Mouse (Mus musculus) skeletal muscle tissue, adult 2 months (tissue): ENCODE measurements around the gene Fam166b.
A peak's percentile ranks its signal among the peaks of the same experiment; 100 is the strongest.

ENCODE experiments used
- DNase-seq: peaks from one replicate; pipeline ENCODE4 v3.0.0-alpha.2; 2012; ENCODE audit warnings: low read depth, low spot score

Gene Fam166b

DNA sequence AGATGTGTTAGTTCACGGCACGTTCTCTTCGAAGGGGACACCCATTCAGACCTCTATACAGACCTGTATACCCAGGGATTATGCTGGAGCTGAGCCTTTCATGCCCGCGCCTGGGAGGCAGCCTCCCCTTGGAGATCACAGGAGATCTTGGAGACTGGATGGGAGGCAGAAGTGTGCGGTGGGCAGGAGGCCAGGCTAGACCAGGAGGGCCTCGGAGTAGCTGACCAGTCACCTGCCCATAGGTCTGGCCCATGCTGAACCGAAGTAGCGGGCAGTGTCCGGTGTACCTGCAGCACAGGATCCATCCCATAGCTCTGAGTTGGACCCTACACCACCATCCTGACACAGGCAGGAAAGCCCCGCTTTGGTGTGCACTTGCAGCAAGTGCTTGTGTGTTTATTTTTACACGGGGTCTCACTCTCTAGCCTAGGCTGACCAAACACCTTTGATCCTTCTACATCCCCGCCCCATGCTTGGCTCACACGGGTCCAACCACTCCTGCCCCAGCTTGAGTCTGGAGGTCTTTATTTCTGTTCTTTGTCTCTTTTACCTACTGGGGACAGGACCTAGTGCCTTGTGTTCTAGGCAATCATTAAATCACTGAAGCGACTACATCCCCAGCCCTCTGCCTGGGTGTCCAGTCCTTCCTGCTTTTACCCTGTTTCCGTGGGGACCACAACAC, 613 bp downstream of the Fam166b start:
- no peak for DNase-seq

DNA sequence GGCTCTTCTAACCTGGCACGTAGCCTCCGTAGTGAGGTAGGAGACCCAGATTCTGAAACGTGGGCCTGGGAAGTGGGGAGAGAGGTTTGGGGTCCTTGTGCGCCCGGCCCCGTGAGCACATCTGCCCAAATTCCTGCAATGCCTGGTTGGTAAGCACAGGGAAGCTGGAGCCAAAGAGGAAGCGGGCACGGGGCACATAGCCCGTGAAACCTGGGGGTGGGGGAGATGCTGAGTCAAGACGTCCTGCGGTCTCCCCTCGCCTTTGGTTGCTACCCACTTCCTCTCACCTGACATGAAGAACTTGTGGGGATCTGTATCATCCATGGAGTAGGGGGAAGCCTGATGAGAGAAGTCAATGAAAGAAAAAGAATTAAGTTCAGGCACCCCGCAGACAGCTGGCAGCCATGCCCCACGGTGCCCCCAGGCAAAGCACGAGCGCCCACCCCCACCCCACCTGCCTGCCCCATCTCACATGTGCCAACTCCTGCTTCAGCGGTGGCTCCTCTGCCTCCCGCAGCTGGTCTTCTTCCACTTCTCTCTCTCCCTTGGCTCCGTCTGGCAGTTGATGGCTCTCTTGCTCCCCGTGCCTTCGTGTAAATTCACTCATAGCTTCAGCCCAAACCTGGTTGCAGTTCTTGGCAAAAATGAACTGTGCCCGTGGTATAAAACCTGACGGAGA, 1.3 kb downstream of the Fam166b start:
- no peak for DNase-seq

- no peak for DNase-seq
Observed at GRCm38 (mm10) chr4:43426487-43426886, 2.4 kb downstream of the Fam166b start.

- DNase-seq: no peak
Observed at GRCm38 (mm10) chr4:43425648-43426380, 3.1 kb downstream of the Fam166b start.

GRCm38 (mm10) chr4:43425197-43425596, 3.7 kb downstream of the Fam166b start:
- no peak for DNase-seq

- no peak for DNase-seq
Observed at GRCm38 (mm10) chr4:43424072-43424471, 4.9 kb downstream of the Fam166b start.

GRCm38 (mm10) chr4:43423267-43423934, 5.5 kb downstream of the Fam166b start:
- DNase-seq: no peak

DNA sequence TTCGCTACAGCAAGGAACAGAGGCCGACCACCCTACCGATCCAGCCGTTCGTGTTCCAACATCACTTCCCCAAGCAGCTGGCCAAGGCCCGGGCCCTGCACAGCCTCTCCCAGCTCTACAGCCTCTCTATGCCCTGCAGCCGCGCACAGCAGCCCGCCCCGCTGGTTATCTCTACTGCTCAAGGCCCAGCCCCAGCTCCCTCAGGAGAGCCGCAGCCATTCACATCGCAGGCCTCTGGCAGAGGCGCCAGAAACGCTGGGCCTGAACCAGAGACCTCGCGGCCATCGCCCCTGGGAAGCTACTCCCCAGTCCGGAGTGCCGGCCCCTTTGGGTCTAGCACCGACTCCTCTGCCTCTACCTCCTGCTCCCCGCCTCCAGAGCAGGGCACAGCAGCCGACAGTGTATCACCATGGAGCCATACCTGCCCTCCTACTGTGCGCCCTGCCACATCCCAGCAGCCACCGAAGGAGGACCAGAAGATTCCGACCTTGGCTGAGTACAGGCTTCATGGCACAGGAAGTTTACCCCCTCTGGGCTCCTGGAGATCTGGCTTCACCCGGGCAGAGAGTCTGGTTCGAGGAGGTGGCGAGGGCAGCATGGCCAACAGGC, 7.2 kb downstream of the Fam166b start:
- no peak for DNase-seq

DNA sequence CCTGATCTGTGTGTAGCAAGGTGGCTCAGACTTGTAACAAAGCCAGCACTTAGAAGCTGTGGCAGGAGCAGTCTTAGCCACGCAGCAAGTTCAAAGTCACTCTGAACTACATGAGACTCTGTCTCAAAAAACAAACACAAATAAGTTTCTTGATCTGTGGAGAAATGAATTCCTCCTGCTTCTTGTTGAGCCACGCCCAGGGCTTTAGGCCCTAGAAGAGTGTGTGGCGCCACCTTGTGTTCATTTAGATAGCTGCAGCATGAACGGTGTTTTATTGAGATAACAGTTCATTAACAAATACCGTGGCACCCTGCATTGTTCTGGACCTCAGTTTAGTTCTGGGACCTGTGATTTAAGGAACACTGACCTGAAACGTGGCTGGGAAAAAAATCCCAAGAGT, 8.6 kb downstream of the Fam166b start:
- DNase-seq: peak; percentile 80

DNA sequence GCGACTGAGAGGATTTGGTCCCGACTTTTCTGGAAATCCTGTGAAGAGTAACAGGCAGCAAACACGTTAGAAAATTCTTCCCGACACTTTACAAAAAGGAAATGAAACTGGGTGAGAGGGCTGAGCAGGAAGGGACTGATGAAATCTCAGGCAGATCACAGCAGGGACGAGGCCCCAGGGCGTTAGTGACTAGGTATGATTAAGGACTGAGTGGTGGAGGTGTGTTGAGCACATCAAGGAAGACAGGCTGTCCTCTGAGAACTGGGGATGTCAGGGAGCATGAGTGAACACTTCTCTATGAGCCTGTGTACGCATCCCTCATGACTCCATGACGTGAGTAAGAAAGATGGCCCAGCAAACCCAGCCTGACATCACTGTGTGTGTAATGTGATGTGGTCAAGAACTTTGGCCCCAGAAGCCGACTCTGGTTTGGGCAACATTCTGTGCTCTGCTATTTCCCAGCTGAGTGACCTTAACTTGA, 9.1 kb downstream of the Fam166b start:
- peak; percentile 48 for DNase-seq

- peak; percentile 48 for DNase-seq
Observed at GRCm38 (mm10) chr4:43418973-43419656, 9.8 kb downstream of the Fam166b start.

GRCm38 (mm10) chr4:43418450-43418849, 10.5 kb downstream of the Fam166b start:
- DNase-seq: no peak

GRCm38 (mm10) chr4:43417269-43418062, 11.5 kb downstream of the Fam166b start:
- DNase-seq: no peak

DNA sequence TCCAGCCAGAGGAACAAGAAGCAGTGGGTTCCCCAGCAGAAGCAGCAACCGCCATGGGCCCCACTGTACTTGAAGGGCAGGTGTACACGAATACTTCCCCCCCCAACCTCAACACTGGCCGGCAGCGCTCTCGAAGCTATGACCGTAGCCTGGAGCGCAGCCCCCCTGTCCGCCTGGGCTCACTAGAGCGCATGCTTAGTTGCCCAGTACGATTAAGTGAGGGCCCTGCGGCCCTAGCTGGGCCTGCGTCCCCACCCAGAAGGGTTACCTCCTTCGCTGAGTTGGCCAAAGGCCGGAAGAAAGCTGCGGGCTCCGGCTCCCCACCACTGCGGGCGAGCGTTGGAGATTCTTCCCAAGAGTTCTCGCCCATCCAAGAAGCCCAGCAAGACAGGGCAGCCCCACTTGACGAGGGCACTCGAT, 12.9 kb downstream of the Fam166b start:
- no peak for DNase-seq

GRCm38 (mm10) chr4:43415221-43416070, 13.5 kb downstream of the Fam166b start:
- no peak for DNase-seq

- DNase-seq: no peak
Observed at GRCm38 (mm10) chr4:43414761-43415160, 14.2 kb downstream of the Fam166b start.

- no peak for DNase-seq
Observed at GRCm38 (mm10) chr4:43407071-43407920, 21.6 kb downstream of the Fam166b start.
